In genomic region chr5:92954323-92954722, GRCm38 (mm10) we compare ENCODE assay signal across 8 mouse cellular contexts.
A peak's percentile ranks its signal among the peaks of the same experiment; 100 is the strongest.
DNase-seq lines count a peak whose midpoint lies in the region; ATAC-seq and TF ChIP-seq lines count a peak whose summit lies in the region.

No protein-coding gene starts in this region.

- DNase-seq in 3T3-L1 (ENCODE audit: low read depth, low spot score): peak; percentile 91
- DNase-seq in adrenal gland, postnatal 25 days: peak; percentile 78
- DNase-seq in embryonic facial prominence, embryonic 10.5 days (ENCODE audit: low spot score): peak; percentile 73
- DNase-seq in heart, adult 8-10 months (ENCODE audit: low spot score): peak; percentile 82
- peak; percentile 81 for DNase-seq in kidney, adult 2 months
- DNase-seq in left cerebral cortex, postnatal 25 days (ENCODE audit: low spot score in 2 of 2): peak; percentile 86 to 96
- peak; percentile 89 for DNase-seq in midbrain, postnatal 0 days (ENCODE audit: low spot score)

- no peak for TF ChIP-seq POLR2A in kidney, adult 2 months (IDR thresholded peaks at IDR 0.05; ENCODE audit: low read depth, low read length)
- no peak for TF ChIP-seq POLR2A in testis, adult 2 months (IDR thresholded peaks at IDR 0.05; ENCODE audit: control insufficient read depth, low read depth, low read length)

- WGBS in embryonic facial prominence, embryonic 10.5 days: 36% methylated on average over 10 of the region's 10 CpGs
- WGBS in kidney, adult 2 months: 28% methylated on average over 10 of the region's 10 CpGs
- 34% methylated on average over 10 of the region's 10 CpGs for WGBS in midbrain, postnatal 0 days

- no peaks in the 10 kb centered on the region for H3K9me3 ChIP-seq in embryonic facial prominence, embryonic 10.5 days
- no peaks in the 10 kb centered on the region for H3K9me3 ChIP-seq in midbrain, postnatal 0 days (ENCODE audit: low read length)

- H3K9ac ChIP-seq in midbrain, postnatal 0 days (replicated peaks; ENCODE audit: low read length, poor library complexity, severe bottlenecking): no peak overlapping the region

- intact Hi-C loops in left cerebral cortex, postnatal 25 days (cut with DNase I): loop anchor here (1.0 to 10.0 kb wide), 4 partner anchors 56 to 272 kb away; partner anchors contain the start of gene Shroom3

- H3K4me3 ChIP-seq in embryonic facial prominence, embryonic 10.5 days: no peak overlapping the region
- H3K4me3 ChIP-seq in kidney, adult 2 months (ENCODE audit: insufficient read depth, low read depth, low read length): no peak overlapping the region
- H3K4me3 ChIP-seq in midbrain, postnatal 0 days (ENCODE audit: low read depth, low read length): no peak overlapping the region
- H3K4me3 ChIP-seq in testis, adult 2 months (ENCODE audit: control insufficient read depth, low read depth, low read length): no peak overlapping the region

- H3K36me3 ChIP-seq in embryonic facial prominence, embryonic 10.5 days (replicated peaks): peaks cover 96% of the 10 kb centered on the region
- peaks cover 2% of the 10 kb centered on the region; the same call in 1 of the 2 replicates for H3K36me3 ChIP-seq in kidney, adult 2 months (ENCODE audit: control insufficient read depth, insufficient read depth, low read length)
- H3K36me3 ChIP-seq in midbrain, postnatal 0 days (ENCODE audit: insufficient read depth, low read length): peaks cover 7% of the 10 kb centered on the region; the same call in 1 of the 2 replicates
- peaks cover 3% of the 10 kb centered on the region for H3K36me3 ChIP-seq in testis, adult 2 months (ENCODE audit: control insufficient read depth, insufficient read depth, low read length)

- TF ChIP-seq CTCF in kidney, adult 2 months (conservative IDR thresholded peaks at IDR 0.05; ENCODE audit: insufficient read depth, insufficient read length, low read depth, low read length): peak; percentile 77
- peak; percentile 91 for TF ChIP-seq CTCF in midbrain, postnatal 0 days (IDR thresholded peaks at IDR 0.05)
- peak; percentile 37; the same call in 1 of the 2 replicates for TF ChIP-seq CTCF in testis, adult 2 months (IDR thresholded peaks at IDR 0.05; ENCODE audit: control insufficient read depth, insufficient read depth, insufficient replicate concordance, low read depth, low read length)

- H3K4me1 ChIP-seq in embryonic facial prominence, embryonic 10.5 days: peaks cover 19% of the 10 kb centered on the region
- no peaks in the 10 kb centered on the region for H3K4me1 ChIP-seq in kidney, adult 2 months (ENCODE audit: control insufficient read depth, insufficient read depth, low read length)
- H3K4me1 ChIP-seq in midbrain, postnatal 0 days (ENCODE audit: insufficient read depth, low read length): no peaks in the 10 kb centered on the region
- H3K4me1 ChIP-seq in testis, adult 2 months (ENCODE audit: control insufficient read depth, insufficient read depth, low read length): no peaks in the 10 kb centered on the region

- no peak overlapping the region for H3K4me2 ChIP-seq in midbrain, postnatal 0 days (ENCODE audit: low read depth, low read length, poor library complexity, severe bottlenecking)

- peak; percentile 55 for ATAC-seq in midbrain, postnatal 0 days (ENCODE audit: low FRiP score)

- H3K27ac ChIP-seq in embryonic facial prominence, embryonic 10.5 days (replicated peaks): no peak overlapping the region
- no peak overlapping the region for H3K27ac ChIP-seq in kidney, adult 2 months (ENCODE audit: insufficient read depth, low read depth, low read length)
- H3K27ac ChIP-seq in midbrain, postnatal 0 days (ENCODE audit: low read depth, low read length): no peak overlapping the region
- H3K27ac ChIP-seq in testis, adult 2 months (ENCODE audit: control insufficient read depth, insufficient read depth, low read depth, low read length): no peak overlapping the region

- H3K27me3 ChIP-seq in embryonic facial prominence, embryonic 10.5 days (replicated peaks; ENCODE audit: low read depth, poor library complexity, severe bottlenecking): no peaks in the 10 kb centered on the region
- H3K27me3 ChIP-seq in kidney, adult 2 months (replicated peaks; ENCODE audit: control insufficient read depth, insufficient read depth, low read length): no peaks in the 10 kb centered on the region
- H3K27me3 ChIP-seq in midbrain, postnatal 0 days (ENCODE audit: insufficient read depth, low read length): no peaks in the 10 kb centered on the region
- no peaks in the 10 kb centered on the region for H3K27me3 ChIP-seq in testis, adult 2 months (ENCODE audit: control insufficient read depth, insufficient read depth, low read length)

Comparison
In these comparisons a context has a peak if more than half of its experiments do, and no peak if none do; other contexts are left out.
1. CTCF ChIP-seq: peak in every context shown above with its lines; median percentile 91 in midbrain, postnatal 0 days; 77 in kidney, adult 2 months; 37 in testis, adult 2 months.